8 mouse cellular contexts compared by ENCODE assay signal in the genomic region with DNA sequence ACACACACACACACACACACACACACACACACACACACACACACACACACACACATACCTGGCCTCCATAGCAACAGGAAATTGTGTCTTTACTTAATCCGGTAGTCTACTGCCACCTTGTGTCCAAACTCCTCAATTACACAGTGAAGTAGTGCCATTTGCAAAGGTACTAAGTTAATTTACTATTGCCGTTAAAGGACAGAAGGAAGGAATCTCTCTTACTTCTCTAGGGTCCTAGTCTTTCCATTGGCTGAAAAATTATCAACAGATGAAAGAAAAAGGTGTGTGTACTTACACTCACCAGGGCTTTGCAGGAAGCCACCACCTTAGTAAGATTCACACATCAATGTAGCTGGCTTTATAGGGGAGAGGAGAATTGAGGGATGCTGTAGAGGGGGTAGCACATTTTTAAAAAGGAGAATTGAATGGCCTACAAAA. TPM values are rescaled to one million over a fixed set of nuclear protein-coding genes. Genes with fewer than 3 reads are reported as not detected.
DNase-seq lines count a peak whose midpoint lies in the region; ATAC-seq and TF ChIP-seq lines count a peak whose summit lies in the region.

No protein-coding gene starts in this region.

- TF ChIP-seq POLR2A in ES-Bruce4 (IDR thresholded peaks at IDR 0.05; ENCODE audit: insufficient read depth, low read length), result no peak
- no peak for TF ChIP-seq POLR2A in lung, adult 2 months (IDR thresholded peaks at IDR 0.05; ENCODE audit: borderline replicate concordance, extremely low read depth, low read depth, low read length)

- no peak overlapping the region for H3K27ac ChIP-seq in ES-Bruce4 (ENCODE audit: insufficient read depth, low read length)
- H3K27ac ChIP-seq in gastrocnemius, adult 2 months, result peak overlapping the region; percentile 64; the same call in 1 of the 2 replicates
- H3K27ac ChIP-seq in kidney, embryonic 16.5 days (ENCODE audit: low read length), result no peak overlapping the region

- H3K27me3 ChIP-seq in ES-Bruce4 (ENCODE audit: control insufficient read depth, insufficient read depth, low read length, poor library complexity, severe bottlenecking), result no peaks in the 10 kb centered on the region
- no peaks in the 10 kb centered on the region for H3K27me3 ChIP-seq in kidney, embryonic 16.5 days (ENCODE audit: insufficient read depth, low read length)

- H3K4me2 ChIP-seq in kidney, embryonic 16.5 days (replicated peaks; ENCODE audit: low read depth, low read length), result no peak overlapping the region

- no peaks in the 10 kb centered on the region for H3K9me3 ChIP-seq in ES-Bruce4 (replicated peaks; ENCODE audit: control insufficient read depth, insufficient read depth, low read length, poor library complexity, severe bottlenecking)
- no peaks in the 10 kb centered on the region for H3K9me3 ChIP-seq in kidney, embryonic 16.5 days (ENCODE audit: low read length)

- no peaks in the 10 kb centered on the region for H3K36me3 ChIP-seq in ES-Bruce4 (ENCODE audit: control insufficient read depth, insufficient read depth, low read length, poor library complexity, severe bottlenecking)
- H3K36me3 ChIP-seq in kidney, embryonic 16.5 days (ENCODE audit: insufficient read depth, low read length), result no peaks in the 10 kb centered on the region

- WGBS in kidney, embryonic 16.5 days, result 0% methylated on average over 2 of the region's 2 CpGs
- 5% methylated on average over 2 of the region's 2 CpGs for WGBS in lung, adult 2 months

- ATAC-seq in kidney, embryonic 16.5 days (ENCODE audit: low FRiP score, low TSS enrichment), result peak; percentile 57; the same call in 1 of the 2 replicates

- H3K9ac ChIP-seq in ES-Bruce4 (ENCODE audit: low read depth, poor library complexity, severe bottlenecking), result no peak overlapping the region
- H3K9ac ChIP-seq in kidney, embryonic 16.5 days (replicated peaks; ENCODE audit: low read length), result no peak overlapping the region

- H3K4me1 ChIP-seq in ES-Bruce4 (ENCODE audit: control insufficient read depth, insufficient read depth, low read length), result no peaks in the 10 kb centered on the region
- H3K4me1 ChIP-seq in kidney, embryonic 16.5 days (ENCODE audit: insufficient read depth, low read length), result no peaks in the 10 kb centered on the region
- H3K4me1 ChIP-seq in lung, adult 2 months (ENCODE audit: control insufficient read depth, insufficient read depth, low read length), result no peaks in the 10 kb centered on the region

- no peak overlapping the region for H3K4me3 ChIP-seq in ES-Bruce4 (ENCODE audit: low read depth, low read length)
- H3K4me3 ChIP-seq in gastrocnemius, adult 2 months, result no peak overlapping the region
- H3K4me3 ChIP-seq in kidney, embryonic 16.5 days (ENCODE audit: low read length), result no peak overlapping the region
- no peak overlapping the region for H3K4me3 ChIP-seq in lung, adult 2 months (replicated peaks; ENCODE audit: extremely low read depth, low read depth, low read length)

- TF ChIP-seq EP300 in ES-Bruce4 (IDR thresholded peaks at IDR 0.05; ENCODE audit: insufficient read depth, low read depth, low read length), result no peak

- peak; percentile 7 for TF ChIP-seq CTCF in ES-Bruce4 (IDR thresholded peaks at IDR 0.05; ENCODE audit: low read depth, low read length)
- TF ChIP-seq CTCF in gastrocnemius, adult 2 months (IDR thresholded peaks at IDR 0.05), result peak; percentile 67
- peak; percentile 41; the same call in 1 of the 2 replicates for TF ChIP-seq CTCF in lung, adult 2 months (IDR thresholded peaks at IDR 0.05; ENCODE audit: insufficient read depth, low read length)

- intact Hi-C loops in gastrocnemius, adult 2 months (cut with DNase I), result loop anchor here (2.0 kb wide), 1 partner anchor 107 kb away; no protein-coding TSS in a partner anchor

- peak; percentile 82 for DNase-seq in A20 (ENCODE audit: low read depth, low spot score)
- peak; percentile 57 for DNase-seq in cerebellum, adult 8-10 months
- DNase-seq in gastrocnemius, adult 2 months, result no peak
- no peak for DNase-seq in lung, adult 2 months
- peak; percentile 75 for DNase-seq in retina, adult 2 months (ENCODE audit: low read depth, low spot score)
- DNase-seq in yolk sac, embryonic 10.5 days (ENCODE audit: low spot score), result peak; percentile 50

RNA-seq across cellular contexts. Expression of a gene that starts 29.0 kb away (rescaled TPM):
- 49.5 and 54.8 TPM in 2 replicates for polyA plus RNA-seq in ES-Bruce4 (2011; ENCODE audit: insufficient read depth, insufficient read length, low read depth, missing spikeins)
- 10 to 100 TPM; 21.5 to 22.7 TPM for total RNA-seq in gastrocnemius, adult 2 months (2021)
- 29.1 and 40.2 TPM in 2 replicates for polyA plus RNA-seq in kidney, embryonic 16.5 days (2015; fragmentation: Nextera tagmentation; extraction: Ambion mirVana)
- polyA plus RNA-seq in lung, adult 2 months (2012; rRNA removed), result 7.1 and 8.7 TPM in 2 replicates

RNA-seq across cellular contexts. Expression of a gene that starts 29.1 kb away (rescaled TPM):
- 120 and 123 TPM in 2 replicates for polyA plus RNA-seq in ES-Bruce4 (2011; ENCODE audit: insufficient read depth, insufficient read length, low read depth, missing spikeins)
- 10 to 100 TPM; 33.9 to 37.6 TPM for total RNA-seq in gastrocnemius, adult 2 months (2021)
- 40.5 and 48.0 TPM in 2 replicates for polyA plus RNA-seq in kidney, embryonic 16.5 days (2015; fragmentation: Nextera tagmentation; extraction: Ambion mirVana)
- 10.3 and 12.4 TPM in 2 replicates for polyA plus RNA-seq in lung, adult 2 months (2012; rRNA removed)

RNA-seq across cellular contexts. Expression of a gene that starts 55.8 kb away (rescaled TPM):
- 7.3 and 11.6 TPM in 2 replicates for polyA plus RNA-seq in ES-Bruce4 (2011; ENCODE audit: insufficient read depth, insufficient read length, low read depth, missing spikeins)
- total RNA-seq in gastrocnemius, adult 2 months (2021), result 10 to 100 TPM; 17.0 to 23.8 TPM
- polyA plus RNA-seq in kidney, embryonic 16.5 days (2015; fragmentation: Nextera tagmentation; extraction: Ambion mirVana), result 29.0 and 35.6 TPM in 2 replicates
- polyA plus RNA-seq in lung, adult 2 months (2012; rRNA removed), result 101 and 125 TPM in 2 replicates

Comparison
In these comparisons a context has a peak if more than half of its experiments do, and no peak if none do; other contexts are left out.
1. DNase-seq: peak in A20 (single experiment), cerebellum, adult 8-10 months (single experiment), retina, adult 2 months (single experiment) and yolk sac, embryonic 10.5 days (single experiment); none in gastrocnemius, adult 2 months (single experiment) and lung, adult 2 months (single experiment).
2. CTCF ChIP-seq: peak in every context shown above with its lines; median percentile 67 in gastrocnemius, adult 2 months; 41 in lung, adult 2 months; 7 in ES-Bruce4.